Mouse (Mus musculus): Measurements from ENCODE around the gene Catsperz. TPM values are rescaled to one million over a fixed set of nuclear protein-coding genes. Genes with fewer than 3 reads are reported as not detected.

Catsperz gene
- polyA plus RNA-seq, 1 experiment from 2014 or later = 1.9 TPM

GRCm38 (mm10) chr19:6877965-6878364 lies 47.2 kb downstream of the Catsperz start:
- Histone ChIP-seq H3K9me3 (replicated peaks; ENCODE audit: control insufficient read depth, low read length, poor library complexity, severe bottlenecking) (peaks cover 9% of the 10 kb centered on the region; the same call in 1 of the 2 replicates), H3K27ac (ENCODE audit: low read length) (no peak overlapping the region), H3K4me1 (ENCODE audit: control insufficient read depth, insufficient read depth, low read length) (no peaks in the 10 kb centered on the region), H3K4me3 (ENCODE audit: low read depth, low read length) (no peak overlapping the region), H3K9ac (ENCODE audit: low read depth, low read length) (no peak overlapping the region), H3K36me3 (ENCODE audit: control insufficient read depth, insufficient read depth, low read length) (no peaks in the 10 kb centered on the region), H3K27me3 (ENCODE audit: control insufficient read depth, insufficient read depth, low read depth, low read length) (no peaks in the 10 kb centered on the region), H3K4me2 (ENCODE audit: low read length) (no peak overlapping the region)
- WGBS = 86% methylated on average over 4 of the region's 4 CpGs
- no peak for ATAC-seq

GRCm38 (mm10) chr19:6876799-6877198 lies 48.4 kb downstream of the Catsperz start:
- ATAC-seq = no peak
- H3K4me1 ChIP-seq (ENCODE audit: control insufficient read depth, insufficient read depth, low read length) = no peaks in the 10 kb centered on the region
- H3K9ac ChIP-seq (ENCODE audit: low read depth, low read length) = no peak overlapping the region
- H3K36me3 ChIP-seq (ENCODE audit: control insufficient read depth, insufficient read depth, low read length) = no peaks in the 10 kb centered on the region
- H3K4me3 ChIP-seq (ENCODE audit: low read depth, low read length) = no peak overlapping the region
- H3K27ac ChIP-seq (ENCODE audit: low read length) = no peak overlapping the region
- H3K4me2 ChIP-seq (ENCODE audit: low read length) = no peak overlapping the region
- peaks cover 9% of the 10 kb centered on the region; the same call in 1 of the 2 replicates for H3K9me3 ChIP-seq (replicated peaks; ENCODE audit: control insufficient read depth, low read length, poor library complexity, severe bottlenecking)
- H3K27me3 ChIP-seq (ENCODE audit: control insufficient read depth, insufficient read depth, low read depth, low read length) = no peaks in the 10 kb centered on the region

DNA sequence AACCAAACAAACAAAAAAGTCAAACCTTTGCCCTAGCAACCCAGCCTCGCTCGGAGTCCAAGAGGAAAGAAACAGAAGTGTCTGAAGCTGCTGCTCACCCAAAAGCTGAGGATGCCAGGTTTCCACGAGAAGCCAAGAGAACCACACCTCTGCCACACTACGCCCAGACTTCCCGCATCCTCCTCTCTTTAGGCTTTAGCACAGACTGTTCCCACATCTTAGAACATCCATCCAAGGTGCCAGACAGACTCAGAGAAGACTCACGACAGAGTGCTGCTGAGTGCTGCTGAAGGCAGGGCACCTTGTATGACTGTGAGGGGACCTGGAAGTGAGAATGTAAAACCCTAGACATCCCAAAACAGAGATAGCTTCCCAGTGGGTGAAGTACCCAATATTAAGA lies 49.3 kb downstream of the Catsperz start:
- no peak for ATAC-seq

GRCm38 (mm10) chr19:6874257-6874656 lies 50.9 kb downstream of the Catsperz start:
- ATAC-seq = no peak
- Histone ChIP-seq H3K27me3 (ENCODE audit: control insufficient read depth, insufficient read depth, low read depth, low read length) (no peaks in the 10 kb centered on the region), H3K9ac (ENCODE audit: low read depth, low read length) (no peak overlapping the region), H3K36me3 (ENCODE audit: control insufficient read depth, insufficient read depth, low read length) (no peaks in the 10 kb centered on the region), H3K27ac (ENCODE audit: low read length) (no peak overlapping the region), H3K4me3 (ENCODE audit: low read depth, low read length) (no peak overlapping the region), H3K4me1 (ENCODE audit: control insufficient read depth, insufficient read depth, low read length) (no peaks in the 10 kb centered on the region), H3K4me2 (ENCODE audit: low read length) (no peak overlapping the region), H3K9me3 (replicated peaks; ENCODE audit: control insufficient read depth, low read length, poor library complexity, severe bottlenecking) (peaks cover 3% of the 10 kb centered on the region; the same call in 1 of the 2 replicates)
- WGBS = 81% methylated on average over 1 of the region's 1 CpGs

More for the DNA sequence above, 49.3 kb downstream of the Catsperz start:
- H3K9me3 ChIP-seq (replicated peaks; ENCODE audit: control insufficient read depth, low read length, poor library complexity, severe bottlenecking) = peaks cover 9% of the 10 kb centered on the region; the same call in 1 of the 2 replicates
- no peak overlapping the region for H3K4me2 ChIP-seq (ENCODE audit: low read length)
- H3K27me3 ChIP-seq (ENCODE audit: control insufficient read depth, insufficient read depth, low read depth, low read length) = no peaks in the 10 kb centered on the region
- no peak overlapping the region for H3K4me3 ChIP-seq (ENCODE audit: low read depth, low read length)
- no peak overlapping the region for H3K9ac ChIP-seq (ENCODE audit: low read depth, low read length)
- H3K36me3 ChIP-seq (ENCODE audit: control insufficient read depth, insufficient read depth, low read length) = no peaks in the 10 kb centered on the region
- WGBS = 92% methylated on average over 6 of the region's 6 CpGs
- no peaks in the 10 kb centered on the region for H3K4me1 ChIP-seq (ENCODE audit: control insufficient read depth, insufficient read depth, low read length)
- no peak overlapping the region for H3K27ac ChIP-seq (ENCODE audit: low read length)

- ATAC-seq = no peak
- H3K27me3 ChIP-seq (ENCODE audit: control insufficient read depth, insufficient read depth, low read depth, low read length) = no peaks in the 10 kb centered on the region
Measured at GRCm38 (mm10) chr19:6872701-6873100, 52.5 kb downstream of the Catsperz start.

More at GRCm38 (mm10) chr19:6872701-6873100, 52.5 kb downstream of the Catsperz start:
- 81% methylated on average over 3 of the region's 3 CpGs for WGBS
- Histone ChIP-seq H3K9me3 (replicated peaks; ENCODE audit: control insufficient read depth, low read length, poor library complexity, severe bottlenecking) (no peaks in the 10 kb centered on the region), H3K9ac (ENCODE audit: low read depth, low read length) (no peak overlapping the region), H3K4me2 (ENCODE audit: low read length) (no peak overlapping the region), H3K27ac (ENCODE audit: low read length) (no peak overlapping the region), H3K4me3 (ENCODE audit: low read depth, low read length) (no peak overlapping the region), H3K36me3 (ENCODE audit: control insufficient read depth, insufficient read depth, low read length) (no peaks in the 10 kb centered on the region), H3K4me1 (ENCODE audit: control insufficient read depth, insufficient read depth, low read length) (no peaks in the 10 kb centered on the region)

Small RNA genes within 50 kb of the gene (microRNA-seq; reads per million reads assigned to microRNA genes)
- gene Mir6990 = 3.4 reads per million, percentile 16 among the genes with 10 or more reads in this experiment

Other genes starting within 250 kb of the Catsperz start
- 10.1 and 14.6 TPM in 2 replicates for gene Rps6ka4, start 84.7 kb downstream of the Catsperz start, polyA plus RNA-seq (2015; fragmentation: Nextera tagmentation; extraction: Ambion mirVana)
- 0.27 and 0.55 TPM in 2 replicates for gene Ccdc88b, start 67.2 kb downstream of the Catsperz start, polyA plus RNA-seq (2015; fragmentation: Nextera tagmentation; extraction: Ambion mirVana)
- 95.3 and 107 TPM in 2 replicates for gene Trmt112, start 15.7 kb downstream of the Catsperz start, polyA plus RNA-seq (2015; fragmentation: Nextera tagmentation; extraction: Ambion mirVana)
- gene Prdx5, start 15.3 kb downstream of the Catsperz start, polyA plus RNA-seq (2015; fragmentation: Nextera tagmentation; extraction: Ambion mirVana) = 353 and 382 TPM in 2 replicates
- 13.2 and 13.4 TPM in 2 replicates for gene Esrra, start 3.6 kb downstream of the Catsperz start, polyA plus RNA-seq (2015; fragmentation: Nextera tagmentation; extraction: Ambion mirVana)
- 7.7 and 11.7 TPM in 2 replicates for gene Kcnk4, start 9.1 kb upstream of the Catsperz start, polyA plus RNA-seq (2015; fragmentation: Nextera tagmentation; extraction: Ambion mirVana)
- gene Bad, start 16.5 kb upstream of the Catsperz start, polyA plus RNA-seq (2015; fragmentation: Nextera tagmentation; extraction: Ambion mirVana) = 84.7 and 92.5 TPM in 2 replicates
- 68.8 and 69.7 TPM in 2 replicates for gene Gpr137, start 17.1 kb upstream of the Catsperz start, polyA plus RNA-seq (2015; fragmentation: Nextera tagmentation; extraction: Ambion mirVana)
- 111 and 136 TPM in 2 replicates for gene Ppp1r14b, start 49.6 kb upstream of the Catsperz start, polyA plus RNA-seq (2015; fragmentation: Nextera tagmentation; extraction: Ambion mirVana)
- gene Plcb3, start 51.1 kb upstream of the Catsperz start, polyA plus RNA-seq (2015; fragmentation: Nextera tagmentation; extraction: Ambion mirVana) = 9.7 and 10.7 TPM in 2 replicates
- gene Fkbp2, start 55.1 kb upstream of the Catsperz start, polyA plus RNA-seq (2015; fragmentation: Nextera tagmentation; extraction: Ambion mirVana) = 114 and 129 TPM in 2 replicates
- 41.9 and 57.8 TPM in 2 replicates for gene Vegfb, start 62.3 kb upstream of the Catsperz start, polyA plus RNA-seq (2015; fragmentation: Nextera tagmentation; extraction: Ambion mirVana)
- gene Dnajc4, start 67.2 kb upstream of the Catsperz start, polyA plus RNA-seq (2015; fragmentation: Nextera tagmentation; extraction: Ambion mirVana) = 21.6 and 22.9 TPM in 2 replicates
- 19.4 and 19.6 TPM in 2 replicates for gene Nudt22, start 70.7 kb upstream of the Catsperz start, polyA plus RNA-seq (2015; fragmentation: Nextera tagmentation; extraction: Ambion mirVana)
- gene Trpt1, start 70.8 kb upstream of the Catsperz start, polyA plus RNA-seq (2015; fragmentation: Nextera tagmentation; extraction: Ambion mirVana) = 17.2 and 17.3 TPM in 2 replicates
- gene Fermt3, start 94.1 kb upstream of the Catsperz start, polyA plus RNA-seq (2015; fragmentation: Nextera tagmentation; extraction: Ambion mirVana) = 3.0 and 3.5 TPM in 2 replicates
- gene Stip1, start 114.6 kb upstream of the Catsperz start, polyA plus RNA-seq (2015; fragmentation: Nextera tagmentation; extraction: Ambion mirVana) = 204 and 211 TPM in 2 replicates
- 4.4 and 5.9 TPM in 2 replicates for gene Macrod1, start 131.4 kb upstream of the Catsperz start, polyA plus RNA-seq (2015; fragmentation: Nextera tagmentation; extraction: Ambion mirVana)
- 11.6 and 12.0 TPM in 2 replicates for gene Flrt1, start 180.3 kb upstream of the Catsperz start, polyA plus RNA-seq (2015; fragmentation: Nextera tagmentation; extraction: Ambion mirVana)